Comparison of ENCODE assay signal across 8 mouse cellular contexts in genomic region chr9:50738914-50739870, GRCm38 (mm10). TPM values are rescaled to one million over a fixed set of nuclear protein-coding genes. Genes with fewer than 3 reads are reported as not detected.
A peak's percentile ranks its signal among the peaks of the same experiment; 100 is the strongest.
DNase-seq lines count a peak whose midpoint lies in the region; ATAC-seq lines count a peak whose summit lies in the region.

Dixdc1 (minus strand) TSS chr9:50739517.

- no peak within 1 kb of the TSS for H3K27ac ChIP-seq in hindbrain, embryonic 14.5 days

- H3K4me1 ChIP-seq in hindbrain, embryonic 14.5 days (replicated peaks; ENCODE audit: control insufficient read depth, insufficient read depth, low read length), result peaks cover 9% of the 10 kb centered on the region

- H3K4me2 ChIP-seq in hindbrain, embryonic 14.5 days (replicated peaks), result peak within 1 kb of the TSS; percentile 65

- H3K36me3 ChIP-seq in hindbrain, embryonic 14.5 days (replicated peaks; ENCODE audit: control insufficient read depth, insufficient read depth), result no peaks in the 10 kb centered on the region

- 13% methylated on average over 36 of the region's 36 CpGs for WGBS in hindbrain, embryonic 14.5 days

- H3K9ac ChIP-seq in hindbrain, embryonic 14.5 days, result peak within 1 kb of the TSS; percentile 40; the same call in 1 of the 2 replicates

- no peaks in the 10 kb centered on the region for H3K27me3 ChIP-seq in hindbrain, embryonic 14.5 days (ENCODE audit: control insufficient read depth, insufficient read depth, low read length)

- H3K4me3 ChIP-seq in hindbrain, embryonic 14.5 days (replicated peaks; ENCODE audit: low read length), result peak within 1 kb of the TSS; percentile 31

- peak; percentile 98 for DNase-seq in R1 (ENCODE audit: low read depth, low spot score)
- DNase-seq in cerebellum, postnatal 25 days, result peak; percentile 84 to 87
- DNase-seq in frontal cortex, postnatal 25 days (ENCODE audit: low spot score in 2 of 2), result peak; percentile 77 to 87
- peak; percentile 89 for DNase-seq in hindbrain, embryonic 14.5 days (ENCODE audit: low spot score)
- peak; percentile 92 to 94 for DNase-seq in layer of hippocampus, postnatal 36 days
- DNase-seq in lung, postnatal 25 days (ENCODE audit: low spot score), result peak; percentile 94
- DNase-seq in retina, postnatal 1 day, result peak; percentile 96
- peak; percentile 80 for DNase-seq in thymus, postnatal 4 days

- no peaks in the 10 kb centered on the region for H3K9me3 ChIP-seq in hindbrain, embryonic 14.5 days (ENCODE audit: control insufficient read depth, low read length)

- ATAC-seq in hindbrain, embryonic 14.5 days (ENCODE audit: low FRiP score), result peak; percentile 95

RNA-seq across cellular contexts. Expression of gene Dixdc1, which starts in this region (rescaled TPM):
- polyA plus RNA-seq in hindbrain, embryonic 14.5 days (2014; fragmentation: Nextera tagmentation; extraction: Ambion mirVana), result 35.3 and 37.2 TPM in 2 replicates
- 10 to 100 TPM; 83.8 to 97.1 TPM for total RNA-seq in layer of hippocampus, postnatal 36 days (2021)
